Mouse (Mus musculus) thymus, adult 2 months (tissue): ENCODE results near the gene Slc25a10.

ENCODE experiments used
- CTCF ChIP-seq: fragments of 200-500 bp; IDR thresholded peaks from 2 replicates; pipeline ENCODE4 v1.5.1; 2012; ENCODE audit warnings: mild to moderate bottlenecking, control low read depth, low read length, moderate library complexity, borderline replicate concordance; ENCODE audit not compliant: control insufficient read depth, poor library complexity, insufficient read depth; ENCODE audit errors: extremely low read depth
- POLR2A ChIP-seq: fragments of 200-500 bp; IDR thresholded peaks from 2 replicates; pipeline ENCODE4 v1.6.1; 2012; ENCODE audit warnings: mild to moderate bottlenecking, low read length, control low read depth, moderate library complexity; ENCODE audit not compliant: control insufficient read depth, poor library complexity, insufficient read depth; ENCODE audit errors: extremely low read depth

GRCm38 (mm10) chr11:120457772-120458751 is 33.6 kb upstream of the Slc25a10 start, which contains the start of the genes Oxld1 and Ccdc137:
- no peak for TF ChIP-seq CTCF
- peak; percentile 82 for TF ChIP-seq POLR2A
